Mouse (Mus musculus) liver, embryonic 12.5 days (tissue): ENCODE results near the gene Mycl. TPM values are rescaled to one million over a fixed set of nuclear protein-coding genes. Genes with fewer than 3 reads are reported as not detected.

Source experiments
- ATAC-seq: fragments of 200-750 bp; cut with Nextera tagmentation; 2 replicates; pipeline ENCODE4 v1.8.0; 2017; ENCODE audit warnings: moderate number of reproducible peaks, mild to moderate bottlenecking, moderate library complexity
- H3K27ac ChIP-seq: fragments of 300-500 bp; sonication (generic); 2 replicates; pipeline ENCODE4 v1.5.1; 2016; ENCODE audit warnings: mild to moderate bottlenecking
- H3K27me3 ChIP-seq: fragments of 300-500 bp; sonication (generic); replicated peaks from 2 replicates; pipeline ENCODE4 v1.6.1; 2016; ENCODE audit warnings: mild to moderate bottlenecking, moderate library complexity
- H3K36me3 ChIP-seq: fragments of 300-500 bp; sonication (generic); 2 replicates; pipeline ENCODE4 v1.6.1; 2016; ENCODE audit warnings: mild to moderate bottlenecking, moderate library complexity
- H3K4me1 ChIP-seq: fragments of 300-500 bp; sonication (generic); 2 replicates; pipeline ENCODE4 v1.6.1; 2016
- H3K4me2 ChIP-seq: fragments of 300-500 bp; sonication (generic); 2 replicates; pipeline ENCODE4 v1.6.1; 2016; ENCODE audit warnings: mild to moderate bottlenecking, moderate library complexity
- H3K4me3 ChIP-seq: fragments of 300-500 bp; sonication (generic); 2 replicates; pipeline ENCODE4 v1.5.1; 2016; ENCODE audit warnings: mild to moderate bottlenecking, moderate library complexity
- H3K9ac ChIP-seq: fragments of 300-500 bp; sonication (generic); 2 replicates; pipeline ENCODE4 v1.6.1; 2016; ENCODE audit warnings: mild to moderate bottlenecking, moderate library complexity
- H3K9me3 ChIP-seq: fragments of 300-500 bp; sonication (generic); replicated peaks from 2 replicates; pipeline ENCODE4 v1.6.1; 2016; ENCODE audit warnings: mild to moderate bottlenecking, moderate library complexity
- WGBS: fragments of 180-500 bp; shearing (Covaris S2); methylation state at CpG from one replicate; pipeline ENCODE4 v1.1.7; 2016; ENCODE audit not compliant: insufficient replicate concordance; 5-methylcytosine and 5-hydroxymethylcytosine counted together
- polyA plus RNA-seq: library from polyadenylated mRNA; unstranded; fragments of >200 nt; fragmentation: Nextera tagmentation; extraction: Ambion mirVana; gene quantifications from 2 replicates; pipeline ENCODE4 v1.2.1, GENCODE M21; 2016

Gene Mycl
- polyA plus RNA-seq, 1 experiment from 2014 or later = 1.2 TPM

DNA sequence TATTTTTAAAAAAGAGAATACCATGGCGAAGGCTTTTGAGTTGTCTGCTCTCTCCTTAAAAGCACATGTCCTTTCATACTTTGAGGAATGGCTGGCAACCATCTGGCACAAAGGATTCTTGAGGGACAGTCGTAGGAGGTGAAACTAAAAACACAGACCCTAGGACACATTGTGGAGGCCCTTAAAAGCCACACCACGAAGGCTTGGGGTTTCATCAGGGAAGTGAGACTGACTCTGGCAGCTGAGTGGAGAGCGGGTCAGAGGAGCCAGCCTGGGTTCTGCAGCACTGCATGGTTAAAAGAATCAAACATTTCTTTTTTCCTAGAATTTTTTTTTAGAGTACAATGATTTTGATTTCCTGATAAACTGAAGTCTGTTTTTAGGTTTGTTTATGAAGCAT, 31.1 kb downstream of the Mycl start:
- Histone ChIP-seq H3K27ac (no peak overlapping the region), H3K27me3 (no peaks in the 10 kb centered on the region), H3K4me3 (no peak overlapping the region), H3K4me2 (no peak overlapping the region), H3K9ac (no peak overlapping the region), H3K4me1 (peaks cover 12% of the 10 kb centered on the region), H3K9me3 (no peaks in the 10 kb centered on the region), H3K36me3 (peaks cover 67% of the 10 kb centered on the region)
- no peak for ATAC-seq
- 64% methylated on average over 4 of the region's 4 CpGs for WGBS

DNA sequence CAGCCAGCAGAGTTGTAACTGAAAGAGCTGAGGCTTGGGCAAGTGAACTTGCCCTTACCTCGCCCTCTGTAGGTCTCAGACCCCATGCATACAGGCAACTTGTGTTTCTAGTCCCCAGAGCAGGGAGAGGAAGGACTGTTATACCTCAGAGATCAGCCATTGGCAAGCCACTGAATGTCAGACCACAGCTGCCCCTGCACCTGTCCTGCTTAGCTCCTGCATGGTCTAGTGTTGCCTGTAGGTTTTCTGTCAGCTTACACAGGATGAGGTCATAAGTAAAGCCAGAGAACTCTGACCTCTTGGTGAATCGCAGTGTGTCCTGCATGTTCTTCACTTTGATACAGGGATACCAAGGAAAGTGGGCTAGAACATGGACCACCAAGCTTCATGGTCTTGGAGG, 39.4 kb downstream of the Mycl start:
- 75% methylated on average over 2 of the region's 2 CpGs for WGBS
- Histone ChIP-seq H3K9ac (no peak overlapping the region), H3K27ac (no peak overlapping the region), H3K27me3 (no peaks in the 10 kb centered on the region), H3K36me3 (peaks cover 54% of the 10 kb centered on the region), H3K4me1 (no peaks in the 10 kb centered on the region), H3K9me3 (no peaks in the 10 kb centered on the region), H3K4me2 (no peak overlapping the region), H3K4me3 (no peak overlapping the region)
- no peak for ATAC-seq

DNA sequence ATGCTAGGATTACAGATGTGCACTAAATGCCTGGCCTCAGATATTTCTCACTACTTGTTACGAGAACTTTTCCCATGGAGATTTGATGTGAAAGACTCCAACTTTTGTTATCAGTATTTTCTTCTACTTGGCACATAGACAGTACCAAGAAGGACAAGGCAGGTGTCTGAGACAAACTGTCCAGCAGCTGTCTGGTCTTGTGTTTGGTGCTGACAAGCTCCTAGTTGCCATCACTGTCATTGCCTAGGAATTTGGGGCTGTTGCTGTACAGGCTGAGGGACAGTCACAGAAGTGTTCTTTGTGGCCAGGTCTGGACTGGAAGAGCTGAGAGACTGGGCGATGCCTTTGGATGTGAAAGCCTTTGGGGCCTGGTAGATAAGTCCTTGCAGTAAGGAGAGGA, 40.2 kb downstream of the Mycl start:
- no peaks in the 10 kb centered on the region for H3K9me3 ChIP-seq
- H3K4me3 ChIP-seq = no peak overlapping the region
- H3K4me1 ChIP-seq = no peaks in the 10 kb centered on the region
- H3K9ac ChIP-seq = no peak overlapping the region
- H3K27me3 ChIP-seq = no peaks in the 10 kb centered on the region
- no peak for ATAC-seq
- no peak overlapping the region for H3K27ac ChIP-seq
- 85% methylated on average over 2 of the region's 2 CpGs for WGBS
- H3K36me3 ChIP-seq = peaks cover 57% of the 10 kb centered on the region
- H3K4me2 ChIP-seq = no peak overlapping the region

DNA sequence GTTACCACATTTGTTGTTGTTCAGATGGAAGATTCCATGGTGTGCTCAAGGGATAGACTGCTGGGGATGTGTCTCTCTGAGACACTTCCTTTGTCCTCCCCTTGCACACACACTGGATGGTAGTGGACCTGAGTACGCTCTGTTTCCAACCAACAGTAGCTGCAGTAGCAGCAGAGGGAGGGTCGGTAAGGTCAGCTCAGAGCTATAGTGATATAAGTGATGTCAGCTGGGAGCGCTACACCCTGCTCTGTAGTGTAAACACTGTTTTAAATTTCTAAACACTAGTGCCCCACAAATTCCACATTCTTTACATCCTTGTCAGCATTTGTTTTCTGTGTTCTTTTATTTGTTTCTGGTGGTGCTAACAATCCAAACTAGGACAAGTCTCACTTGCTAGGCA, 41.3 kb downstream of the Mycl start:
- Histone ChIP-seq H3K4me1 (no peaks in the 10 kb centered on the region), H3K4me2 (no peak overlapping the region), H3K4me3 (no peak overlapping the region), H3K36me3 (peaks cover 52% of the 10 kb centered on the region), H3K9ac (no peak overlapping the region), H3K9me3 (no peaks in the 10 kb centered on the region), H3K27me3 (no peaks in the 10 kb centered on the region), H3K27ac (no peak overlapping the region)
- WGBS = 77% methylated on average over 3 of the region's 3 CpGs
- no peak for ATAC-seq

DNA sequence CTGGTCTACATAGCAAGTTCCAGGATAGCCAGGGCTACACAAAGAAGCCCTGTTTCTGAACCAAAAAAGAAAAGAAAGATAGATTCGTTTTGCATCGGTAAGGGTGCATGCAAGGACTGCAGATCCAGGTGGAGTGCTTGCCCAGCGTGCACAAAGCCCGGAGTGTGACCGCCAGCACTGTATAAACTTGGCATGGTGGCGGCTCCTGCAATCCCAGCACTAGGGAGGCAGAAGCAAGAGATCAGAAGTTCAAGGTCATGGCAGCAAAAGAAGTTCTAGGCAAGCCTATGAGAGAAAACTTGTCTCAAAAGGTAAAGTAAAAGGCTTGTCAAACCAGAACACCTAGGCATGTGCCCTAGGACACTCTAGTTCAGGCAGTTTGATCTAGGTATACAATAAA, 45.7 kb downstream of the Mycl start:
- Histone ChIP-seq H3K4me1 (no peaks in the 10 kb centered on the region), H3K27ac (no peak overlapping the region), H3K9me3 (no peaks in the 10 kb centered on the region), H3K4me3 (no peak overlapping the region), H3K4me2 (no peak overlapping the region), H3K9ac (no peak overlapping the region), H3K36me3 (peaks cover 64% of the 10 kb centered on the region), H3K27me3 (no peaks in the 10 kb centered on the region)
- WGBS = 81% methylated on average over 6 of the region's 6 CpGs
- ATAC-seq = no peak

DNA sequence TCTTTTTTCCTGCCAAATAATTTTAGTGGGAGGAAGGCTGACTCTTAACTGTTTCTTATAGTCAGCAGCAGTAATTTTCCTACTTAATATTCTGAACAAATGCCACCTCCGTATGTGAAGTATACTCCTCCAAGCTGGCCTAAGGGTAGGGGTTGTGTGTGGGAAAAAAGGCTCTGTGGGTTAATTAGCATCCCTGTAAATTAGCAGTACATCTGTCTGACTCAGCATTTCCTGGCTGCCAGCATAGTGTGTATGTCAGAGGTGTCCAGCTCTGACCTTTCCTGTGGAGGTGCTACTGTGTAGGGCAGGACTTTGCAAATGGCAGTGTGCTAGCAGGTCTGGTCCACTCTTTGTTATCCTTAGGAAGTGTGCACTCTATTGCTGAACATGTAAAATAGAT, 48.4 kb downstream of the Mycl start:
- Histone ChIP-seq H3K9ac (no peak overlapping the region), H3K36me3 (peaks cover 88% of the 10 kb centered on the region), H3K27me3 (no peaks in the 10 kb centered on the region), H3K4me3 (no peak overlapping the region), H3K4me2 (no peak overlapping the region), H3K9me3 (no peaks in the 10 kb centered on the region), H3K4me1 (no peaks in the 10 kb centered on the region), H3K27ac (no peak overlapping the region)
- no peak for ATAC-seq
- 89% methylated on average over 1 of the region's 1 CpGs for WGBS

DNA sequence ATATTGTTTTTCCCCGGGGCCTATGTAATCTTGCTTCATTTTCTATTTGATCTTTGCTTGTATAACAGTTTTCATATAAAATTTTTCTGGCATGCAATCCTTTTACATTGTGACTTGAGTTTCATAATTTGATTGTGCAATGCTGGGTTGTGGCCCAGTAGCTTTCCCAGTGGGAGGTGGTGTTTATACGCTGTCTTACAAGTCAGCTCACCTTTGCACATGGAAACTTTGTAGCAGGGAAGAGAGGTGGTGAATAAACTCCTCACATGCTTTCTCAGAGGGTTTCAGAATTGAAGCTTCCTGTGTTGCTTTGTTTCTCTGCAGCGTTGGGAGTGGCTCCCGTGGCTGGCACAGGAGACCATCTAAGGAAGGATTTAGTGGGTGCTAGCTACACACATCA, 49.4 kb downstream of the Mycl start:
- Histone ChIP-seq H3K9ac (no peak overlapping the region), H3K9me3 (no peaks in the 10 kb centered on the region), H3K36me3 (peaks cover 88% of the 10 kb centered on the region), H3K4me1 (no peaks in the 10 kb centered on the region), H3K4me2 (no peak overlapping the region), H3K4me3 (no peak overlapping the region), H3K27me3 (no peaks in the 10 kb centered on the region), H3K27ac (no peak overlapping the region)
- WGBS = 86% methylated on average over 4 of the region's 4 CpGs
- no peak for ATAC-seq

DNA sequence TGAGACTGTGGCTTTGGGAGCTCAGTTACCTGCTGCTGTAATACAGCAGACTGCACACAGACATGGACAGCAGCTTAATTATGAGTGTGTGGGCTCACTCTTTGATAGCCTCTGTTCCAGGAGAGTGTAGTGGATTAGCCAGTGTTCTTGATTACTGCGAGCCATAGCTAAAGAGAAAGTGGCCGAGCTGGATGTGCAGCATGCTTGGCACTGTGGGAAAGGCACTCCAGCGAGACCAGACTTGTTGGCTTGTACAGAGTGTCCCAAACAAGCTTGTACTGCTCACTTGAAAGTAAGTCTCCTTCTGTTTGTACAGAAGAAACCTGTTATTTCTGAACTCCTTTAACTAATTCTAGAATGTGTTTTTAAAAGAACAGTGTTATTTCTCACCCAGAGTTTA, 50.8 kb downstream of the Mycl start:
- Histone ChIP-seq H3K9ac (no peak overlapping the region), H3K4me2 (no peak overlapping the region), H3K9me3 (no peaks in the 10 kb centered on the region), H3K27ac (no peak overlapping the region), H3K4me1 (peaks cover 5% of the 10 kb centered on the region; the same call in 1 of the 2 replicates), H3K36me3 (peaks cover 89% of the 10 kb centered on the region), H3K4me3 (no peak overlapping the region), H3K27me3 (no peaks in the 10 kb centered on the region)
- no peak for ATAC-seq
- 73% methylated on average over 3 of the region's 3 CpGs for WGBS

DNA sequence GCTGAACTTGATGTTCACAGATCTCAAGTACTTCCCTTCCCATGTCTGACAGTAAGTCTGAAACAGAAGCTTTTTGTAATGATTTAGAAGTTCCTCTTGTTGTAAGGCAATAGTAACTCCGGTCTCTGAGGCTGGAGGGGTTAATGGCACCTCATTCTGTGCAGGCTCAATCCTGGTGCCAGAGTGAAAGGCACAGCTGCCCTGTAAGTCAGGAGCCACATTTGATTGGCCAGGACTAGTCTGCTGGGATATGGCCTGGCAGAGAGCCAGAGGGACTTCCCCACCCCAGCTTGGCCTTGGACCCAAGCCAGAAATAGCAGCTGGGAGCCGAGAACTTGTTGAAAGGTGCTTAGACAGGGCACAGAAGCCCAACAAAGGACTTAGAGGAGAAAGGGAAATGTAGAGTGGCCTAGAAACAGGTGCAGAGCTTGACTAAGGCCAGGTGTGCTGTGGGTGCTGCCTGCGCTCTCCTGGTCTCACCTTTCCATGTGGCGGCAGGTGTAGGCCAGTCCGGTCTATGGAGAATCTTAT, 55.3 kb downstream of the Mycl start:
- no peaks in the 10 kb centered on the region for H3K27me3 ChIP-seq
- H3K9ac ChIP-seq = no peak overlapping the region
- no peak overlapping the region for H3K4me2 ChIP-seq
- H3K36me3 ChIP-seq = peaks cover 98% of the 10 kb centered on the region
- H3K4me3 ChIP-seq = no peak overlapping the region
- peak; percentile 65 for ATAC-seq
- H3K9me3 ChIP-seq = no peaks in the 10 kb centered on the region
- no peak overlapping the region for H3K27ac ChIP-seq
- peaks cover 5% of the 10 kb centered on the region; the same call in 1 of the 2 replicates for H3K4me1 ChIP-seq
- WGBS = 78% methylated on average over 5 of the region's 5 CpGs

Other genes starting within 250 kb of the Mycl start
- 25.0 and 26.0 TPM in 2 replicates for gene Ppt1, start 159.4 kb upstream of the Mycl start, polyA plus RNA-seq
- gene Cap1, start 109.6 kb upstream of the Mycl start, polyA plus RNA-seq = 30.3 and 31.6 TPM in 2 replicates
- 0.14 and 0.28 TPM in 2 replicates for gene Mfsd2a, start 34.5 kb upstream of the Mycl start, polyA plus RNA-seq
- 8.9 and 10.9 TPM in 2 replicates for gene Trit1, start 20.9 kb downstream of the Mycl start, polyA plus RNA-seq
- gene Bmp8b, start 109.5 kb downstream of the Mycl start, polyA plus RNA-seq = 1.3 and 1.5 TPM in 2 replicates
- gene Oxct2b, start 120.6 kb downstream of the Mycl start, polyA plus RNA-seq = 0.08 TPM in 1 of 2 replicates, not detected in the other
- gene Ppie, start 144.3 kb downstream of the Mycl start, polyA plus RNA-seq = 65.2 and 65.3 TPM in 2 replicates
- gene Hpcal4, start 187.6 kb downstream of the Mycl start, polyA plus RNA-seq = 0.10 TPM in 1 of 2 replicates, not detected in the other
- not detected in 2 replicates for gene Nt5c1a, start 205.9 kb downstream of the Mycl start, polyA plus RNA-seq
- gene Heyl, start 237.9 kb downstream of the Mycl start, polyA plus RNA-seq = 0.83 and 1.2 TPM in 2 replicates